In genomic region chr5:130400136-130400917, GRCm38 (mm10) we compare ENCODE assay signal across 18 mouse cellular contexts. TPM values are rescaled to one million over a fixed set of nuclear protein-coding genes. Genes with fewer than 3 reads are reported as not detected.
"Had no signal": no experiment of that assay in that cellular context is flagged by ENCODE, and none has a peak within 500 bp of the region (broad histone marks: within the 10 kb centered on the region; RNA-seq: fewer than 3 reads in every experiment).

No protein-coding gene starts in this region.

- DNase-seq: kidney, adult 9 months; liver, embryonic 13.5 days; liver, postnatal 0 days; lung, postnatal 14 days; right cerebral cortex, postnatal 4 days; spleen, adult 18-20 months; thymus, adult 18-20 months; thymus, postnatal 14 days had no signal

- H3K27me3 ChIP-seq: limb, embryonic 15.5 days; liver, embryonic 13.5 days; lung, embryonic 15.5 days; megakaryocyte, embryonic 14.5 days had no signal

- H3K4me2 ChIP-seq: limb, embryonic 15.5 days; liver, embryonic 13.5 days; lung, embryonic 15.5 days; midbrain, embryonic 11.5 days had no signal

- H3K27ac ChIP-seq: kidney, postnatal 0 days; limb, embryonic 15.5 days; liver, embryonic 13.5 days; lung, embryonic 15.5 days; macrophage had no signal

- H3K36me3 ChIP-seq: limb, embryonic 15.5 days; liver, embryonic 13.5 days; lung, embryonic 15.5 days had no signal

- H3K9me3 ChIP-seq: limb, embryonic 15.5 days; lung, embryonic 15.5 days had no signal

- H3K9ac ChIP-seq: limb, embryonic 15.5 days; liver, embryonic 13.5 days; liver, postnatal 0 days; lung, embryonic 15.5 days had no signal

- ATAC-seq: liver, postnatal 0 days; midbrain, embryonic 16.5 days had no signal

- H3K4me1 ChIP-seq: limb, embryonic 15.5 days; liver, embryonic 13.5 days; lung, embryonic 15.5 days; megakaryocyte, embryonic 14.5 days had no signal

- H3K4me3 ChIP-seq: limb, embryonic 15.5 days; liver, embryonic 13.5 days; lung, embryonic 15.5 days; megakaryocyte, embryonic 14.5 days had no signal

RNA-seq across cellular contexts. Expression of gene A330070K13Rik, which starts 15.9 kb away (rescaled TPM):
- polyA plus RNA-seq: kidney, postnatal 0 days; large intestine, adult 2 months; limb, embryonic 11.5 days; limb, embryonic 15.5 days; liver, embryonic 13.5 days; liver, postnatal 0 days; lung, embryonic 15.5 days; macrophage; midbrain, embryonic 11.5 days; midbrain, embryonic 16.5 days; stomach, embryonic 14.5 days had no signal

RNA-seq across cellular contexts. Expression of gene Caln1, which starts 31.1 kb away (rescaled TPM):
- polyA plus RNA-seq: liver, embryonic 13.5 days; macrophage; stomach, embryonic 14.5 days had no signal
